Mouse (Mus musculus) MEL (cell line): ENCODE data around the gene Tmem54.

ENCODE experiments used
- CTCF ChIP-seq, 3 experiments: IDR thresholded peaks in 2 of 3; conservative IDR thresholded peaks in 1 of 3; 2 replicates each; pipeline ENCODE4 v1.5.1; 2011 to 2012; ENCODE audit warnings: low read length in 3 of 3, low read depth in 2 of 3, mild to moderate bottlenecking in 2 of 3, improper control_type of control experiment in 1 of 3, inconsistent platforms in 1 of 3, mixed read lengths in 1 of 3, moderate library complexity in 1 of 3; ENCODE audit not compliant: control insufficient read depth in 1 of 3, insufficient read depth in 1 of 3, poor library complexity in 1 of 3, severe bottlenecking in 1 of 3
- GABPA ChIP-seq: IDR thresholded peaks from 2 replicates; pipeline ENCODE4 v1.6.1; 2012; ENCODE audit warnings: low read depth, mild to moderate bottlenecking, inconsistent platforms, low read length, improper control_type of control experiment, moderate library complexity
- MAX ChIP-seq: IDR thresholded peaks from 2 replicates; pipeline ENCODE4 v1.6.1; 2011; ENCODE audit warnings: low read length, improper control_type of control experiment
- SMC3 ChIP-seq: IDR thresholded peaks from 2 replicates; pipeline ENCODE4 v1.6.1; 2011; ENCODE audit warnings: low read depth, low read length, improper control_type of control experiment
- TAL1 ChIP-seq: IDR thresholded peaks from 2 replicates; pipeline ENCODE4 v1.6.1; 2012; ENCODE audit warnings: mild to moderate bottlenecking, inconsistent platforms, low read length, moderate library complexity, mixed read lengths
- TCF12 ChIP-seq: IDR thresholded peaks from 2 replicates; pipeline ENCODE4 v1.6.1; 2014; ENCODE audit warnings: low read depth, mild to moderate bottlenecking, inconsistent platforms, low read length, improper control_type of control experiment, moderate library complexity
- ZKSCAN1 ChIP-seq: IDR thresholded peaks from 2 replicates; pipeline ENCODE4 v1.6.1; 2012; ENCODE audit warnings: low read depth, mild to moderate bottlenecking, inconsistent platforms, low read length, improper control_type of control experiment, moderate library complexity

- TF ChIP-seq MAX (no peak), TCF12 (no peak), GABPA (no peak), TAL1 (no peak), ZKSCAN1 (no peak), CTCF (IDR thresholded peaks at IDR 0.05 in 2 of 3, conservative IDR thresholded peaks at IDR 0.05 in 1 of 3; ENCODE audit: control insufficient read depth in 1 of 3, insufficient read depth in 1 of 3, low read depth in 2 of 3, low read length in 3 of 3, poor library complexity in 1 of 3, severe bottlenecking in 1 of 3) (no peak), SMC3 (no peak)
Observed at GRCm38 (mm10) chr4:129124652-129125146, 19.4 kb downstream of the Tmem54 start.
